Mouse (Mus musculus): ENCODE data around the gene Tecpr1. TPM values are rescaled to one million over a fixed set of nuclear protein-coding genes. Genes with fewer than 3 reads are reported as not detected.
A peak's percentile ranks its signal among the peaks of the same experiment; 100 is the strongest.

Tecpr1 gene
- polyA plus RNA-seq, 1 experiment, result 78.4 TPM

- no peak for TF ChIP-seq CTCF (IDR thresholded peaks at IDR 0.05; ENCODE audit: extremely low read depth, insufficient read depth, low read length)
- TF ChIP-seq POLR2A (IDR thresholded peaks at IDR 0.05; ENCODE audit: extremely low read depth, insufficient read depth, low read length), result no peak
- Histone ChIP-seq H3K27ac (ENCODE audit: insufficient read depth, low read length) (no peak overlapping the region), H3K4me3 (ENCODE audit: insufficient read depth, low read length) (no peak overlapping the region), H3K4me1 (ENCODE audit: control insufficient read depth, insufficient read depth, low read length) (no peaks in the 10 kb centered on the region)
Measured at GRCm38 (mm10) chr5:144238969-144239368, 15.6 kb upstream of the Tecpr1 start.

GRCm38 (mm10) chr5:144234714-144235113 lies 11.3 kb upstream of the Tecpr1 start:
- H3K27ac ChIP-seq (ENCODE audit: insufficient read depth, low read length), result no peak overlapping the region
- no peaks in the 10 kb centered on the region for H3K4me1 ChIP-seq (ENCODE audit: control insufficient read depth, insufficient read depth, low read length)
- TF ChIP-seq POLR2A (IDR thresholded peaks at IDR 0.05; ENCODE audit: extremely low read depth, insufficient read depth, low read length) (no peak), CTCF (IDR thresholded peaks at IDR 0.05; ENCODE audit: extremely low read depth, insufficient read depth, low read length) (no peak)
- no peak overlapping the region for H3K4me3 ChIP-seq (ENCODE audit: insufficient read depth, low read length)

DNA sequence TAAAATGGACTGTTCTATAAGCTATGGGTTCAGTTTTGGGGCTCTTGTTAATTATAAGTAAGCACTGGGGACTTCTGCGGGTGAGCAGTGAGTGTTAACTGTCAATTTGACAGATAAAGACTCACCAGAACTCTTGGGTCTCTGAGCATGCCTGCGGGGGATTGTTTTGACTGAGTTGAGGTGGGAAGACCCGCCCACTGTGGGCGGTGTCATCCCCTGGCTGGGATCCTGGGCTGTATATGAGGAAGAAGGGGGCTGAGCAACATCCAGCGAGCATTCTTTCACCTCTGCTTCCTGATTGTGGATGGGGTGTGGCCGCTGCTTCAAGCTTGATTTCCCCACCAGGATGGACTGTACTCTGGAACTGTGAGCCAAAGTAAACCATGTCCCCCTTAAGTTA lies 10.8 kb upstream of the Tecpr1 start:
- no peak overlapping the region for H3K27ac ChIP-seq (ENCODE audit: insufficient read depth, low read length)
- TF ChIP-seq POLR2A (IDR thresholded peaks at IDR 0.05; ENCODE audit: extremely low read depth, insufficient read depth, low read length), result no peak
- H3K4me1 ChIP-seq (ENCODE audit: control insufficient read depth, insufficient read depth, low read length), result no peaks in the 10 kb centered on the region
- no peak overlapping the region for H3K4me3 ChIP-seq (ENCODE audit: insufficient read depth, low read length)

GRCm38 (mm10) chr5:144232531-144232930 lies 9.1 kb upstream of the Tecpr1 start:
- no peak overlapping the region for H3K4me3 ChIP-seq (ENCODE audit: insufficient read depth, low read length)
- no peaks in the 10 kb centered on the region for H3K4me1 ChIP-seq (ENCODE audit: control insufficient read depth, insufficient read depth, low read length)
- H3K27ac ChIP-seq (ENCODE audit: insufficient read depth, low read length), result no peak overlapping the region
- TF ChIP-seq CTCF (IDR thresholded peaks at IDR 0.05; ENCODE audit: extremely low read depth, insufficient read depth, low read length) (no peak), POLR2A (IDR thresholded peaks at IDR 0.05; ENCODE audit: extremely low read depth, insufficient read depth, low read length) (no peak)

DNA sequence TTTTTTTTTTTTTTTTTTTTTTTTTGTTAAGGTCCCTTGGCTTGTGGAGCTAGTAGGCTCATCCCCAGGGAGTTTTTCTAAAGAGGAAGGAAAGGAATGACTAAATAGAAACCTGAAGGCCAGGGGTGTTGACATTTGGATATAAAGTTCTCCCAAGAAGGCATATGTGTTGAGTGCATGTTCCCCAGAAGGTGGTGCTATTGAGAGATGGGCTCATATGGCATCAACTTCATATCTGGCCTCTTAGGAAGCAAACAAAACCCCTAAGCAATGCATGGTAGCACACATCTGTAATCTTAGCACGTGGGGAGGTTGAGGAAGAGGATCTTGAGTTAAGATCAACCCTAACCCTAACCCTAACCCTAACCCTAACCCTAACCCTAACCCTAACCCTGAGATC lies 8.0 kb upstream of the Tecpr1 start:
- Histone ChIP-seq H3K4me1 (ENCODE audit: control insufficient read depth, insufficient read depth, low read length) (no peaks in the 10 kb centered on the region), H3K4me3 (ENCODE audit: insufficient read depth, low read length) (no peak overlapping the region), H3K27ac (ENCODE audit: insufficient read depth, low read length) (no peak overlapping the region)
- TF ChIP-seq CTCF (IDR thresholded peaks at IDR 0.05; ENCODE audit: extremely low read depth, insufficient read depth, low read length) (peak; percentile 42; the same call in 1 of the 2 replicates), POLR2A (IDR thresholded peaks at IDR 0.05; ENCODE audit: extremely low read depth, insufficient read depth, low read length) (no peak)

- Histone ChIP-seq H3K4me3 (ENCODE audit: insufficient read depth, low read length) (no peak overlapping the region), H3K27ac (ENCODE audit: insufficient read depth, low read length) (no peak overlapping the region), H3K4me1 (ENCODE audit: control insufficient read depth, insufficient read depth, low read length) (no peaks in the 10 kb centered on the region)
- TF ChIP-seq CTCF (IDR thresholded peaks at IDR 0.05; ENCODE audit: extremely low read depth, insufficient read depth, low read length), result no peak
- TF ChIP-seq POLR2A (IDR thresholded peaks at IDR 0.05; ENCODE audit: extremely low read depth, insufficient read depth, low read length), result no peak
Measured at GRCm38 (mm10) chr5:144230216-144230615, 6.8 kb upstream of the Tecpr1 start.

- H3K4me3 ChIP-seq (ENCODE audit: insufficient read depth, low read length), result no peak overlapping the region
- TF ChIP-seq CTCF (IDR thresholded peaks at IDR 0.05; ENCODE audit: extremely low read depth, insufficient read depth, low read length), result no peak
- no peak for TF ChIP-seq POLR2A (IDR thresholded peaks at IDR 0.05; ENCODE audit: extremely low read depth, insufficient read depth, low read length)
- no peak overlapping the region for H3K27ac ChIP-seq (ENCODE audit: insufficient read depth, low read length)
- peaks cover 9% of the 10 kb centered on the region for H3K4me1 ChIP-seq (ENCODE audit: control insufficient read depth, insufficient read depth, low read length)
Measured at GRCm38 (mm10) chr5:144226220-144226619, 2.8 kb upstream of the Tecpr1 start.

GRCm38 (mm10) chr5:144223899-144224816 lies 743 bp upstream of the Tecpr1 start:
- Histone ChIP-seq H3K27ac (ENCODE audit: insufficient read depth, low read length) (peak overlapping the region; percentile 81), H3K4me1 (ENCODE audit: control insufficient read depth, insufficient read depth, low read length) (peaks cover 15% of the 10 kb centered on the region), H3K4me3 (ENCODE audit: insufficient read depth, low read length) (peak overlapping the region; percentile 87)
- TF ChIP-seq CTCF (IDR thresholded peaks at IDR 0.05; ENCODE audit: extremely low read depth, insufficient read depth, low read length) (no peak), POLR2A (IDR thresholded peaks at IDR 0.05; ENCODE audit: extremely low read depth, insufficient read depth, low read length) (no peak)

DNA sequence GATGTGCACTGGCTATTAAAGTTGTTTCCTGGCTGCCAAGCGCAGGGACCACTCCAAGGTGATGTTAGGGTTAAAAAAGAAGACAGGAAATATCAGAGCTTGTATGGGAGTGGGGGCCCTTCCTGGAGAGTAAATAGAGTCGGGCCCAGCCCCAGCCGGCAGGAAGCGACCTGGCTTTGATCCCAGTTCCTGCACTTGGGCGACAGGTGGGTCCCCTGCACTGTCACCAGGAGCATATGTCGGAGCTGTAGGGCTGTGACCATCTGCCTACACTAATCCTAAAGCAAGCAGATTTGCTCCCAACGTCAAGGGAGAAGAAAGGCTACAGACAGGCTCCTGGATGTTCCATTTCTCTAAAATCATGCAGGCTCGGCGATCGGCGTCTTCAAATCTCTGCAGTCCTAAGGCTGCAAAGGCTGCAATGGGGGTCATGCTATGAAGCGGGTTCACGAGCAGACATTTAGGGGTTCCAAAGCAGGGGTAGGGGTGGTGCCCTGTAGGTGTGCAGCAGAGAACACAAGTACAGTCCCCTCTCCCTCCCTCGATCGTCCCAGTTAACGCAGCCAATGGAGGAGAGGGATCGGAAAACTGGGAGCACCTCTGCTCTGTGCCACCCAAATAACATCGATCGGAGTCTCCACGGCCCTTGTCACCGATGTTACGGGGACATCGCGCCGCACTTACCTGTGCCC lies 458 bp downstream of the Tecpr1 start:
- peaks cover 17% of the 10 kb centered on the region for H3K4me1 ChIP-seq (ENCODE audit: control insufficient read depth, insufficient read depth, low read length)
- no peak overlapping the region; the same call in 1 of the 2 replicates for H3K27ac ChIP-seq (ENCODE audit: insufficient read depth, low read length)
- H3K4me3 ChIP-seq (ENCODE audit: insufficient read depth, low read length), result peak overlapping the region; percentile 87
- TF ChIP-seq POLR2A (IDR thresholded peaks at IDR 0.05; ENCODE audit: extremely low read depth, insufficient read depth, low read length), result no peak
- TF ChIP-seq CTCF (IDR thresholded peaks at IDR 0.05; ENCODE audit: extremely low read depth, insufficient read depth, low read length), result no peak
